Mouse (Mus musculus) c-Kit-negative CD71-positive TER-119-positive erythroid progenitor cells, embryonic 14.5 days (primary cell): Measurements from ENCODE around the gene Igdcc4.

Experiments
- DNase-seq: peaks from one replicate; pipeline ENCODE4 v3.0.0-alpha.2; 2013; ENCODE audit warnings: low read depth, low spot score

Igdcc4 gene

GRCm38 (mm10) chr9:65154692-65155455, 53.6 kb downstream of the Igdcc4 start:
- DNase-seq, result no peak

GRCm38 (mm10) chr9:65156604-65157003, 55.3 kb downstream of the Igdcc4 start:
- no peak for DNase-seq

GRCm38 (mm10) chr9:65157631-65158030, 56.3 kb downstream of the Igdcc4 start:
- DNase-seq, result no peak

- no peak for DNase-seq
Observed at GRCm38 (mm10) chr9:65161188-65161587, 59.9 kb downstream of the Igdcc4 start.

- no peak for DNase-seq
Observed at GRCm38 (mm10) chr9:65161881-65162280, 60.6 kb downstream of the Igdcc4 start.

- DNase-seq, result no peak
Observed at GRCm38 (mm10) chr9:65162711-65163639, 61.7 kb downstream of the Igdcc4 start.

GRCm38 (mm10) chr9:65164870-65165269, 63.6 kb downstream of the Igdcc4 start:
- DNase-seq, result no peak

- no peak for DNase-seq
Observed at GRCm38 (mm10) chr9:65166386-65166785, 65.1 kb downstream of the Igdcc4 start.

GRCm38 (mm10) chr9:65168534-65168933, 67.2 kb downstream of the Igdcc4 start:
- no peak for DNase-seq

GRCm38 (mm10) chr9:65168952-65169351, 67.7 kb downstream of the Igdcc4 start:
- DNase-seq, result no peak

GRCm38 (mm10) chr9:65172654-65173053, 71.4 kb downstream of the Igdcc4 start:
- DNase-seq, result no peak

- no peak for DNase-seq
Observed at GRCm38 (mm10) chr9:65175234-65175938, 74.1 kb downstream of the Igdcc4 start.

GRCm38 (mm10) chr9:65175939-65176871, 74.9 kb downstream of the Igdcc4 start:
- DNase-seq, result no peak

- DNase-seq, result no peak
Observed at GRCm38 (mm10) chr9:65177497-65177896, 76.2 kb downstream of the Igdcc4 start.

- DNase-seq, result no peak
Observed at GRCm38 (mm10) chr9:65177912-65178311, 76.6 kb downstream of the Igdcc4 start.

- DNase-seq, result no peak
Observed at GRCm38 (mm10) chr9:65178336-65179213, 77.3 kb downstream of the Igdcc4 start.

GRCm38 (mm10) chr9:65179817-65180624, 78.7 kb downstream of the Igdcc4 start:
- DNase-seq, result no peak
